Mouse (Mus musculus): ENCODE measurements at regions not wholly inside any gene's neighbourhood (a gene's known extent, or its start where the extent isn't known, plus 50 kb on each side); places are given as distances from the start of the nearest gene placed in this dataset.

- Histone ChIP-seq H3K4me3 (ENCODE audit: insufficient read depth, low read depth, low read length) (no peak overlapping the region), H3K79me2 (ENCODE audit: control insufficient read depth, insufficient read depth, low read length) (no peaks in the 10 kb centered on the region), H3K9ac (ENCODE audit: low read depth, low read length) (no peak overlapping the region), H3K36me3 (ENCODE audit: control insufficient read depth, insufficient read depth, low read length) (no peaks in the 10 kb centered on the region), H3K27ac (replicated peaks; ENCODE audit: insufficient read depth, low read depth, low read length) (no peak overlapping the region), H3K4me1 (ENCODE audit: control insufficient read depth, insufficient read depth, low read length) (no peaks in the 10 kb centered on the region), H3K27me3 (ENCODE audit: control insufficient read depth, insufficient read depth, low read length) (0 out of 2 replicates have a peak, but pooled peaks cover 2% of the 10 kb centered on the region)
- no peak for TF ChIP-seq POLR2A (IDR thresholded peaks at IDR 0.05; ENCODE audit: extremely low read depth, insufficient read depth, low read length)
- no peak for TF ChIP-seq CTCF (IDR thresholded peaks at IDR 0.05; ENCODE audit: low read depth, low read length)
- DNase-seq (ENCODE audit: extremely low read depth, low read depth, low spot score), result no peak
- 82% methylated on average over 1 of the region's 1 CpGs for WGBS
Observed at GRCm38 (mm10) chr7:63313096-63313495, 100.7 kb upstream of the Chrna7 start.

- Histone ChIP-seq H3K4me1 (ENCODE audit: control insufficient read depth, insufficient read depth, low read length) (peaks cover 15% of the 10 kb centered on the region), H3K4me3 (ENCODE audit: insufficient read depth, low read depth, low read length) (no peak overlapping the region), H3K79me2 (ENCODE audit: control insufficient read depth, insufficient read depth, low read length) (no peaks in the 10 kb centered on the region), H3K27me3 (ENCODE audit: control insufficient read depth, insufficient read depth, low read length) (no peaks in the 10 kb centered on the region), H3K36me3 (ENCODE audit: control insufficient read depth, insufficient read depth, low read length) (no peaks in the 10 kb centered on the region), H3K27ac (replicated peaks; ENCODE audit: insufficient read depth, low read depth, low read length) (no peak overlapping the region), H3K9ac (ENCODE audit: low read depth, low read length) (no peak overlapping the region)
- TF ChIP-seq POLR2A (IDR thresholded peaks at IDR 0.05; ENCODE audit: extremely low read depth, insufficient read depth, low read length) (no peak), CTCF (IDR thresholded peaks at IDR 0.05; ENCODE audit: low read depth, low read length) (peak; percentile 65)
- DNase-seq (ENCODE audit: extremely low read depth, low read depth, low spot score), result no peak
- 0% methylated on average over 2 of the region's 2 CpGs for WGBS
Observed at GRCm38 (mm10) chr7:63319594-63319993, 107.2 kb upstream of the Chrna7 start.

- DNase-seq (ENCODE audit: extremely low read depth, low read depth, low spot score), result peak; percentile 90
- Histone ChIP-seq H3K27ac (replicated peaks; ENCODE audit: insufficient read depth, low read depth, low read length) (peak overlapping the region; percentile 77), H3K27me3 (ENCODE audit: control insufficient read depth, insufficient read depth, low read length) (no peaks in the 10 kb centered on the region), H3K4me3 (ENCODE audit: insufficient read depth, low read depth, low read length) (no peak overlapping the region), H3K9ac (ENCODE audit: low read depth, low read length) (no peak overlapping the region), H3K4me1 (ENCODE audit: control insufficient read depth, insufficient read depth, low read length) (peaks cover 15% of the 10 kb centered on the region), H3K36me3 (ENCODE audit: control insufficient read depth, insufficient read depth, low read length) (no peaks in the 10 kb centered on the region), H3K79me2 (ENCODE audit: control insufficient read depth, insufficient read depth, low read length) (no peaks in the 10 kb centered on the region)
- WGBS, result 24% methylated on average over 5 of the region's 5 CpGs
- TF ChIP-seq CTCF (IDR thresholded peaks at IDR 0.05; ENCODE audit: low read depth, low read length) (no peak), POLR2A (IDR thresholded peaks at IDR 0.05; ENCODE audit: extremely low read depth, insufficient read depth, low read length) (no peak)
Observed at GRCm38 (mm10) chr7:63321171-63321570, 108.8 kb upstream of the Chrna7 start.

- Histone ChIP-seq H3K9ac (ENCODE audit: low read depth, low read length) (peak overlapping the region; percentile 20), H3K27me3 (ENCODE audit: control insufficient read depth, insufficient read depth, low read length) (no peaks in the 10 kb centered on the region), H3K4me1 (ENCODE audit: control insufficient read depth, insufficient read depth, low read length) (peaks cover 15% of the 10 kb centered on the region), H3K4me3 (ENCODE audit: insufficient read depth, low read depth, low read length) (no peak overlapping the region), H3K27ac (replicated peaks; ENCODE audit: insufficient read depth, low read depth, low read length) (peak overlapping the region; percentile 77), H3K36me3 (ENCODE audit: control insufficient read depth, insufficient read depth, low read length) (no peaks in the 10 kb centered on the region), H3K79me2 (ENCODE audit: control insufficient read depth, insufficient read depth, low read length) (no peaks in the 10 kb centered on the region)
- DNase-seq (ENCODE audit: extremely low read depth, low read depth, low spot score), result peak; percentile 93
- 25% methylated on average over 11 of the region's 11 CpGs for WGBS
- TF ChIP-seq POLR2A (IDR thresholded peaks at IDR 0.05; ENCODE audit: extremely low read depth, insufficient read depth, low read length) (no peak), CTCF (IDR thresholded peaks at IDR 0.05; ENCODE audit: low read depth, low read length) (peak; percentile 64)
Observed at GRCm38 (mm10) chr7:63321951-63322710, 109.8 kb upstream of the Chrna7 start.

GRCm38 (mm10) chr7:63335146-63335545 lies 109.4 kb upstream of the Otud7a start:
- no peak overlapping the region for H3K4me3 ChIP-seq (ENCODE audit: insufficient read depth, low read depth, low read length)
- no peaks in the 10 kb centered on the region for H3K79me2 ChIP-seq (ENCODE audit: control insufficient read depth, insufficient read depth, low read length)
- H3K27me3 ChIP-seq (ENCODE audit: control insufficient read depth, insufficient read depth, low read length), result no peaks in the 10 kb centered on the region
- H3K27ac ChIP-seq (replicated peaks; ENCODE audit: insufficient read depth, low read depth, low read length), result peak overlapping the region; percentile 9
- TF ChIP-seq CTCF (IDR thresholded peaks at IDR 0.05; ENCODE audit: low read depth, low read length), result peak; percentile 47; the same call in 1 of the 2 replicates
- no peak for TF ChIP-seq POLR2A (IDR thresholded peaks at IDR 0.05; ENCODE audit: extremely low read depth, insufficient read depth, low read length)
- H3K4me1 ChIP-seq (ENCODE audit: control insufficient read depth, insufficient read depth, low read length), result peaks cover 11% of the 10 kb centered on the region; the same call in 1 of the 2 replicates
- no peak overlapping the region for H3K9ac ChIP-seq (ENCODE audit: low read depth, low read length)
- peak; percentile 78 for DNase-seq (ENCODE audit: extremely low read depth, low read depth, low spot score)
- 3% methylated on average over 1 of the region's 1 CpGs for WGBS
- H3K36me3 ChIP-seq (ENCODE audit: control insufficient read depth, insufficient read depth, low read length), result no peaks in the 10 kb centered on the region

GRCm38 (mm10) chr7:63336072-63336471 lies 108.5 kb upstream of the Otud7a start:
- TF ChIP-seq POLR2A (IDR thresholded peaks at IDR 0.05; ENCODE audit: extremely low read depth, insufficient read depth, low read length), result no peak
- TF ChIP-seq CTCF (IDR thresholded peaks at IDR 0.05; ENCODE audit: low read depth, low read length), result no peak
- Histone ChIP-seq H3K79me2 (ENCODE audit: control insufficient read depth, insufficient read depth, low read length) (no peaks in the 10 kb centered on the region), H3K9ac (ENCODE audit: low read depth, low read length) (no peak overlapping the region), H3K27me3 (ENCODE audit: control insufficient read depth, insufficient read depth, low read length) (no peaks in the 10 kb centered on the region), H3K27ac (replicated peaks; ENCODE audit: insufficient read depth, low read depth, low read length) (peak overlapping the region; percentile 37), H3K4me3 (ENCODE audit: insufficient read depth, low read depth, low read length) (no peak overlapping the region), H3K4me1 (ENCODE audit: control insufficient read depth, insufficient read depth, low read length) (peaks cover 11% of the 10 kb centered on the region; the same call in 1 of the 2 replicates), H3K36me3 (ENCODE audit: control insufficient read depth, insufficient read depth, low read length) (no peaks in the 10 kb centered on the region)
- 21% methylated on average over 3 of the region's 3 CpGs for WGBS
- peak; percentile 98 for DNase-seq (ENCODE audit: extremely low read depth, low read depth, low spot score)
